Mouse (Mus musculus) MEL (cell line): ENCODE results near the gene Tbx21. TPM values are rescaled to one million over a fixed set of nuclear protein-coding genes. Genes with fewer than 3 reads are reported as not detected.

ENCODE experiments used
- DNase-seq: peaks from one replicate; pipeline ENCODE4 v3.0.0; 2011; ENCODE audit warnings: low read depth, low spot score
- H3K27ac ChIP-seq: 2 replicates; pipeline ENCODE4 v1.5.1; 2012; ENCODE audit warnings: low read depth, mild to moderate bottlenecking, control low read depth, low read length, moderate library complexity; ENCODE audit not compliant: control insufficient read depth
- H3K27me3 ChIP-seq, 2 experiments: fragments of 150-350 bp in 1 of 2; sonication (generic) in 1 of 2; 2 replicates each; pipeline ENCODE4 v1.6.1; 2012; ENCODE audit warnings: low read length in 2 of 2, mild to moderate bottlenecking in 2 of 2, improper control_type of control experiment in 1 of 2, moderate library complexity in 1 of 2; ENCODE audit not compliant: insufficient read depth in 2 of 2, control insufficient read depth in 1 of 2
- H3K36me3 ChIP-seq, 2 experiments: 2 replicates each; pipeline ENCODE4 v1.6.1; 2012 to 2014; ENCODE audit warnings: low read length in 2 of 2, improper control_type of control experiment in 1 of 2, inconsistent platforms in 1 of 2, mild to moderate bottlenecking in 1 of 2; ENCODE audit not compliant: insufficient read depth in 2 of 2, control insufficient read depth in 1 of 2
- H3K4me1 ChIP-seq, 2 experiments: fragments of 150-350 bp in 1 of 2; sonication (generic) in 1 of 2; 2 replicates each; pipeline ENCODE4 v1.6.1; 2012; ENCODE audit warnings: low read length in 2 of 2, improper control_type of control experiment in 1 of 2, mild to moderate bottlenecking in 1 of 2; ENCODE audit not compliant: insufficient read depth in 2 of 2, control insufficient read depth in 1 of 2
- H3K4me3 ChIP-seq, 2 experiments: fragments of 150-350 bp in 1 of 2; sonication (generic) in 1 of 2; 2 replicates each; pipeline ENCODE4 v1.5.1; 2012; ENCODE audit warnings: low read depth in 2 of 2, low read length in 2 of 2, mild to moderate bottlenecking in 2 of 2, moderate library complexity in 2 of 2, control low read depth in 1 of 2, improper control_type of control experiment in 1 of 2; ENCODE audit not compliant: control insufficient read depth in 1 of 2, insufficient read depth in 1 of 2
- H3K79me2 ChIP-seq: 2 replicates; pipeline ENCODE4 v1.6.1; 2012; ENCODE audit warnings: mild to moderate bottlenecking, low read length, moderate library complexity; ENCODE audit not compliant: control insufficient read depth, poor library complexity, insufficient read depth
- H3K9ac ChIP-seq: 2 replicates; pipeline ENCODE4 v1.6.1; 2012; ENCODE audit warnings: low read depth, mild to moderate bottlenecking, control low read depth, low read length, moderate library complexity; ENCODE audit not compliant: control insufficient read depth, poor library complexity, severe bottlenecking
- H3K9me3 ChIP-seq: fragments of 150-350 bp; sonication (generic); replicated peaks from 2 replicates; pipeline ENCODE4 v1.6.1; 2012; ENCODE audit warnings: mild to moderate bottlenecking, low read length, improper control_type of control experiment, moderate library complexity; ENCODE audit not compliant: insufficient read depth
- BHLHE40 ChIP-seq: IDR thresholded peaks from 2 replicates; pipeline ENCODE4 v1.6.1; 2012; ENCODE audit warnings: low read depth, mild to moderate bottlenecking, inconsistent platforms, low read length, improper control_type of control experiment, borderline replicate concordance
- KAT2A ChIP-seq: conservative IDR thresholded peaks from 2 replicates; pipeline ENCODE4 v1.6.1; 2012; ENCODE audit warnings: low read depth, low read length, improper control_type of control experiment, inconsistent platforms
- MAZ ChIP-seq: IDR thresholded peaks from 2 replicates; pipeline ENCODE4 v1.6.1; 2012; ENCODE audit warnings: low read depth, mild to moderate bottlenecking, inconsistent platforms, low read length, improper control_type of control experiment
- MEF2A ChIP-seq: IDR thresholded peaks from 2 replicates; pipeline ENCODE4 v1.6.1; 2014; ENCODE audit warnings: low read depth, mild to moderate bottlenecking, inconsistent platforms, low read length, improper control_type of control experiment; ENCODE audit not compliant: poor library complexity, insufficient replicate concordance, severe bottlenecking; ENCODE audit errors: extremely low read depth
- NRF1 ChIP-seq: IDR thresholded peaks from 2 replicates; pipeline ENCODE4 v1.6.1; 2014; ENCODE audit warnings: low read depth, mild to moderate bottlenecking, inconsistent platforms, low read length, improper control_type of control experiment, moderate library complexity; ENCODE audit not compliant: poor library complexity, insufficient read depth, severe bottlenecking
- RAD21 ChIP-seq: IDR thresholded peaks from 2 replicates; pipeline ENCODE4 v1.6.1; 2011; ENCODE audit warnings: mild to moderate bottlenecking, low read depth, low read length, improper control_type of control experiment
- TBP ChIP-seq: IDR thresholded peaks from 2 replicates; pipeline ENCODE4 v1.8.0; 2011; ENCODE audit warnings: low read depth, low read length, improper control_type of control experiment
- UBTF ChIP-seq: IDR thresholded peaks from 2 replicates; pipeline ENCODE4 v1.6.1; 2012; ENCODE audit warnings: low read depth, mild to moderate bottlenecking, inconsistent platforms, low read length, improper control_type of control experiment, moderate library complexity, borderline replicate concordance; ENCODE audit not compliant: insufficient read depth
- polyA plus RNA-seq, 2 experiments: library from polyadenylated mRNA; stranded (reverse) in 1 of 2; unstranded in 1 of 2; fragments of >175 nt in 1 of 2; fragments of >200 nt in 1 of 2; gene quantifications; 2 replicates each; pipeline versions ENCODE4 v1.2.1 to v1.2.4; 2012; ENCODE audit warnings: low replicate concordance in 2 of 2, low read depth in 1 of 2; ENCODE audit not compliant: insufficient read length in 2 of 2, insufficient read depth in 1 of 2, missing spikeins in 1 of 2
- total RNA-seq: library from RNA; depleted of rRNA; stranded (reverse); fragments of 300-350 nt; gene quantifications from 2 replicates; pipeline ENCODE4 v1.2.3, GENCODE M21; 2012; rRNA removed

Tbx21 gene
- total and polyA plus RNA-seq, 3 experiments = not detected

DNA sequence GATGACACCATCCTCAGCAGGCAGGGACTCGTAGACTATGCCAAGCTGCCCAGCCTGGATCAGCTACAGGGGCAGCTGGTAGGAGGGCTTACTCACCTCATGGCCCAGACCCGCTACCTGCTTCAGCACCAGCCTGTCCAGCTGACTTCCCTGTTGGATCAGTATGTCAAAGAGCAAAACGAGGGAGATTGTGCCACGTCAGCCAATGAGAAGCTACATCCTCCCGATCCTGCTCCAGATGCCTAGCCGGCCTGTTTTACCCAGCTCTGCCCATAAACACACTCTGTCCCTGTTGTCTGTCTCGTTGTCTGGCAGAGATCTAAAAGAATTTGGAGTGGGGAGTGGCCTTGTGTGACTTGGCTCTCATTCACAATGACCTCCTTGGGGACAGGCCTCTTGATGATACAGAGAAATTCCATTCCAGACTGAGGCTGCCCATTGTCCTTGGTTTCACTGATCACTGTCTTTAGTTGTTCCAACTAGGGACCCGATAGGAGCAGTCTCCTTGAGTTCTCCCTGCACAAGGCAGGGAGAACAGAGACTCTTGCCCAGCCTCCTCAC lies 67.0 kb downstream of the Tbx21 start:
- no peak overlapping the region for H3K4me3 ChIP-seq
- TF ChIP-seq RAD21 = no peak
- TF ChIP-seq TBP = no peak
- no peak for TF ChIP-seq MAZ
- TF ChIP-seq BHLHE40 = no peak
- TF ChIP-seq KAT2A = no peak
- no peak for TF ChIP-seq NRF1
- TF ChIP-seq MEF2A = no peak
- no peak for TF ChIP-seq UBTF
- H3K27ac ChIP-seq = no peak overlapping the region
- H3K9me3 ChIP-seq = no peaks in the 10 kb centered on the region
- no peaks in the 10 kb centered on the region for H3K27me3 ChIP-seq
- H3K36me3 ChIP-seq = no peaks in the 10 kb centered on the region
- DNase-seq = no peak
- H3K4me1 ChIP-seq = peaks cover 0 to 16% of the 10 kb centered on the region in 2 experiments; a peak in 2 of 4 replicates
- peaks cover 14% of the 10 kb centered on the region for H3K79me2 ChIP-seq
- H3K9ac ChIP-seq = no peak overlapping the region

Other genes starting within 250 kb of the Tbx21 start
- 45.2 and 48.9 TPM in 2 replicates for gene Cdk5rap3, start 198.8 kb downstream of the Tbx21 start, total RNA-seq
- 10 to 100 TPM in 1 of 2 experiments, not detected in 1; 55.4 TPM for gene Cdk5rap3, start 198.8 kb downstream of the Tbx21 start, polyA plus RNA-seq
- 0.08 TPM in 1 of 2 replicates, not detected in the other for gene Prr15l, start 187.2 kb downstream of the Tbx21 start, total RNA-seq
- under 1 TPM in 1 of 2 experiments, not detected in 1; 0.19 TPM for gene Prr15l, start 187.2 kb downstream of the Tbx21 start, polyA plus RNA-seq
- gene Pnpo, start 171.3 kb downstream of the Tbx21 start, total RNA-seq = 41.7 and 55.7 TPM in 2 replicates
- gene Pnpo, start 171.3 kb downstream of the Tbx21 start, polyA plus RNA-seq = 10 to 100 TPM in 1 of 2 experiments, not detected in 1; 38.8 TPM
- 1.4 and 2.2 TPM in 2 replicates for gene Sp2, start 132.4 kb downstream of the Tbx21 start, total RNA-seq
- gene Sp2, start 132.4 kb downstream of the Tbx21 start, polyA plus RNA-seq = 10 to 100 TPM in 1 of 2 experiments, not detected in 1; 20.3 TPM
- gene Sp6, start 101.9 kb downstream of the Tbx21 start, total RNA-seq = 0.03 TPM in 1 of 2 replicates, not detected in the other
- under 1 TPM in 1 of 2 experiments, not detected in 1; 0.04 TPM for gene Sp6, start 101.9 kb downstream of the Tbx21 start, polyA plus RNA-seq
- gene Scrn2, start 85.4 kb downstream of the Tbx21 start, total RNA-seq = 19.8 and 26.7 TPM in 2 replicates
- gene Scrn2, start 85.4 kb downstream of the Tbx21 start, polyA plus RNA-seq = 10 to 100 TPM in 1 of 2 experiments, not detected in 1; 14.8 TPM
- 0.19 and 0.20 TPM in 2 replicates for gene Lrrc46, start 73.9 kb downstream of the Tbx21 start, total RNA-seq
- under 1 TPM in 1 of 2 experiments, not detected in 1; 0.75 TPM for gene Lrrc46, start 73.9 kb downstream of the Tbx21 start, polyA plus RNA-seq
- gene Mrpl10, start 73.8 kb downstream of the Tbx21 start, total RNA-seq = 79.3 and 89.7 TPM in 2 replicates
- gene Mrpl10, start 73.8 kb downstream of the Tbx21 start, polyA plus RNA-seq = 100 to 1,000 TPM in 1 of 2 experiments, not detected in 1; 106 TPM
- gene Osbpl7, start 64.7 kb downstream of the Tbx21 start, total RNA-seq = 8.3 and 11.5 TPM in 2 replicates
- gene Osbpl7, start 64.7 kb downstream of the Tbx21 start, polyA plus RNA-seq = 10 to 100 TPM in 1 of 2 experiments, not detected in 1; 18.9 TPM
- gene Tbkbp1, start 36.2 kb upstream of the Tbx21 start, total RNA-seq = 10.3 and 11.7 TPM in 2 replicates
- 10 to 100 TPM in 1 of 2 experiments, not detected in 1; 33.5 TPM for gene Tbkbp1, start 36.2 kb upstream of the Tbx21 start, polyA plus RNA-seq
- 260 and 275 TPM in 2 replicates for gene Kpnb1, start 72.5 kb upstream of the Tbx21 start, total RNA-seq
- gene Kpnb1, start 72.5 kb upstream of the Tbx21 start, polyA plus RNA-seq = 100 to 1,000 TPM; 237 to 463 TPM
- gene Npepps, start 165.3 kb upstream of the Tbx21 start, total RNA-seq = 20.5 and 28.1 TPM in 2 replicates
- gene Npepps, start 165.3 kb upstream of the Tbx21 start, polyA plus RNA-seq = 10 to 100 TPM in 1 of 2 experiments, not detected in 1; 41.6 TPM
- gene Mrpl45, start 200.4 kb upstream of the Tbx21 start, total RNA-seq = 72.7 and 74.5 TPM in 2 replicates
- gene Mrpl45, start 200.4 kb upstream of the Tbx21 start, polyA plus RNA-seq = 10 to 100 TPM in 1 of 2 experiments, not detected in 1; 65.0 TPM
- under 0.01 and 0.04 TPM in 2 replicates for gene Gpr179, start 236.7 kb upstream of the Tbx21 start, total RNA-seq
- under 1 TPM in 1 of 2 experiments, not detected in 1; 0.01 TPM for gene Gpr179, start 236.7 kb upstream of the Tbx21 start, polyA plus RNA-seq
- gene Socs7, start 247.2 kb upstream of the Tbx21 start, total RNA-seq = 18.7 and 21.0 TPM in 2 replicates
- 10 to 100 TPM in 1 of 2 experiments, not detected in 1; 19.3 TPM for gene Socs7, start 247.2 kb upstream of the Tbx21 start, polyA plus RNA-seq